Mouse (Mus musculus) right cerebral cortex, adult 2 months (tissue): ENCODE results near the gene Pum1.

ENCODE experiments used
- DNase-seq, 2 experiments: peaks; one replicate each; pipeline ENCODE4 v3.0.0; 2021 to 2022; ENCODE audit warnings: low spot score in 2 of 2

Gene Pum1

DNA sequence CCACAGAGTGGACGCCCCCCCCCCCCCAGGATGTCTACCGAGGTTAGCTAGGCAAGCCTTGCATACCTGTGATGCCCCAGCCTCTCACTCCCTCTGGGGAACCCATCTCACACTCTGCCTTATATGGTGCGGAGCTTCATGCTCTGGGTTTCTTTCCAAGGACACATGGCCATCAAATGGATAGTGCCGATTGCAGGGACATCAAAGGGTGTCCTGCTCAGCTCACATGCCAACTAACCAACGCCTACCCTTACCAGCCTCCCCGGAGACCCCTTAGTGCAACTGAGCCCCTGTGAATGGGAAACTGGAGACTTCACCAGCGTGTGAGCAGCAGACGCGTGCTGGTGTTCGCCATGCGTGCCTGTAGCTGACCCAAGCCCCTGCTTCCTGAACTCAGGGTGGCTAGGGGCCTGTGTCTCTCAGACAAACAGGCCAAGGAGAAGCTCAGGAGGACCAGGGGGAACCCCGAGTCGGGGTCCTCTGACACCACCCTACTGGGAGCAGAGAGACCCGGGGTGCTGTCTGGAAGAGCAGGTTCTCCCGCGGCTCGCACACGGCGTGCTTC is 128.8 kb downstream of the Pum1 start:
- no peak for DNase-seq

DNA sequence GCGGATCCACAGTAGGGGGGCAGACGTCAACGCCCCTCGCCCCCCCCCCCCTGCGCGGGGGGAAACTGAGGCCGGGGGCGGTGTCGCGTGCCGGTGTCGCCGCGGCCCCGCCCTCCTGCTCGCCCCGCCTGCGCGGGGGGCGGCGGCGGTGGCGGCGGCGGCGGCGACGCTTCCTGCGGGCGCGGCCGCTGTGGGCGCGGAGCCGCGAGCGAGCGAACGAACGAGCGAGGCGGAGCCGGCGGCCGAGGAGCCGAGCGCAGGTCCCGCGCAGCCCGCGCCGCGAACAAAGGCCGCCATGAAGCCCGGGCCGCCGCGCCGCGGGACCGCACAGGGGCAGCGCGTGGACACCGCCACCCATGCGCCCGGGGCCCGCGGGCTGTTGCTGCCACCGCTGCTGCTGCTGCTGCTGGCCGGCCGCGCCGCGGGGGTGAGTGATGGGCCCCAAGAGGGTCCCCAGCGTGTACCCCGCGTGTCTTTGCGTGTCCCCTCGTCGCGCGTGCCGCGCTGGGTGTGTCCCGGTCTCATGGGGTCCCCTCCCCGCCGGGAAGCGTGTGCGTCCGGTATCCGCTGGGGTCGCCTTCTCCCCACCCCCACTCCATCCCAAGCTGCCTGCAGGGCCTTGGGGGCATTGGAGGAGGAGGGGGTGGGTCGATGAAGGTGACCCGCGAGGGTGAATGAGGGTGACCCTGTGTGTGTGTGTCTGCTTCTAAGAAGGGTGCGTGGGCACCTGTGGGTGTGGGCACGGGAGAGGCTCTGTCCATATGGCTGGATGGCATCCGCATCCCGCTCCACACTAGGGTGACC is 129.5 kb downstream of the Pum1 start, which contains the start of gene Sdc3:
TSS of gene Sdc3 (plus strand) at position 162 of the 804 bp plus-strand sequence.
- DNase-seq, result no peak

DNA sequence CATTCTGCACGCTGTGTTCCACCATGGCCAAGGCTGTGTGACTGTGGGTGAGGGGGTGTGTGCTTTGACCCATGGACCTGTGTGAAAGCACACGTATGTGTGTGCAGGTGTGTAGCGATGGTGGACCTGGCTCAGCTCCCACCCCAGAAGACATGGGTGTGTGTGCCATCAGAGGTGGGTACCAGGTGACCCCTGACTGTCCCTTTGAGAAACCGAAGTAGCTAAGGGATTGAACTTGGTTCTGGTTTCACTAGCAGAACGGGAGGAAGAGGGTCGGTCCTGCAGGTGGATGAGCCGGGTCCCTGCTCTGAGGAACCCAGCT is 130.0 kb downstream of the Pum1 start:
- DNase-seq, result no peak

DNA sequence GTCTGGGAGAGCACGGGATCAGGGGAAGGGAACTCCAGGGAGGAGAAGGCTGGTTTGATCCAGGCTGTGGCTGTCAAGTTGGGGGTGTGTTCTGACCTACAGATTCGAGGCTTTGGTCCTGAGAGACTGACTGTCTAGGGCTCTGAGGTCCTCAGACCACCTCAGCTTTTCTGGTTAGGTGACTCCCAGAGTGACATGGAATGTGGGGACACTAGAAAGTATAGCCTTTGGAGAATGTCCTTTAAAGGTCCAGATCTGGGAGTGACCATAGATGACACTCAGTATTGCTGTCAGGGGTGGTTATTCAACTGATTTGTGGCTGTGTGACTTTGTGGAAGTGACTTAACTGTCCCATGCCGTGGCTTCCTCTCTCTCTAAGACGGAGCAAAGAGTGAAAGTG is 131.7 kb downstream of the Pum1 start:
- no peak for DNase-seq

DNA sequence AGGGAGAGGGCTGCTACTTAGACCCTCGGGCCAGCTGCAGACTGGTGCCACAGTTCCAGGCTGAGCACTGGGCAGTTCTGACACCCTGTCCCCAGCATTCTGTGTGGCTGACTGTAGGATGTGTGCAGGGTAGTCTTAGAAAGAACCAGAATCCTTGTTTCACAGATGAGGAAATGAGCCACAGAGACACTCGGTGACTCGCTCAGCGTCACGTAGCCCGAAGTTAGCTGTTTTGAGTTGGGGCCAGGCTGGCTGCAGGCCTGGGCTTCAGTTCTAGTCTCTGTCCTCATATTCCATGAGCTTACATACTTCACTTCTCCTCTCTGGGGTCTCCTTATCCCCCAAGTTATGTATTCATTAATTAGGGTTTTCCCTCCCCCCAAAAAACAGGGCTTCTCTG is 132.8 kb downstream of the Pum1 start:
- no peak for DNase-seq

DNA sequence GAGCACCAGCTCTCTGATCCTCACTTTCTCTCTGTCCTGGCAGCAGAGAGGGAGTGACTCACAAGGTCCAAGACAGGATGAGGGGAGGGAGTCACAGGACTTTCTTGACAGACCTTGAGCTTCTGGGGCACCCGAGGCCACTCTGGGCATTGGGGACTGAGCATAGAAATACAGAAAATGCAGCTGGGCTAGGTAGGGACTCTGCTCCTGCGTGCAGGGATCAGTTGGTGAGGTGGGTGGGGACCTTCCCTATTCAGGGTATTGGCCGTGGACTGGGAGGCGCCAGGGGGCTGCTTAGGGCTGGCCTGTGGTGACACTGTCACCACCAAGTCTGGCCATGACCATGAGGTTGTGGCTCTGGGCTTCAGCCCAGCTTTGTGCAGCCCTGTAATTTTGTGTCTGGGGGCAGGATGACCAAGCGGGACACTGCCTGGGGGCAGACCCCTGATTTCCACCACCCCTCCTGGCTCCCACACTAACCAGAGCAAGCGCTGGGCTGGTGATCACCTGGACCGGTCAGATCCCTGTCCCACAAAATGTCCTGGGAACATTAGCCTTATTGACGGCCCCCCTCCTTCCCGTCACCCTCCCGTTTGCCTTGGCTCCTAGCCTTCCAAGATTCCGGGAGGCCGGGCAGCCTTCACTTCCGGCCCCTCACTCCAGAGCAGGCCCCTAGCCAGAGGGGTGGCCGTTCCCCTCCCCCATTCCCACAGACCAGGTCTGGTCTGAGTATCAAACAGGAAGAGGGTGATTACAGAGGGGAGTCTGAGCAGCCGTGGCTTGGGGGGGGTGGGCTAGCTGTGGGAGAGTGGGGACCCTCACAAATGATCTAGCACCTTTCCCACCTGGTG is 134.3 kb downstream of the Pum1 start:
- no peak for DNase-seq

DNA sequence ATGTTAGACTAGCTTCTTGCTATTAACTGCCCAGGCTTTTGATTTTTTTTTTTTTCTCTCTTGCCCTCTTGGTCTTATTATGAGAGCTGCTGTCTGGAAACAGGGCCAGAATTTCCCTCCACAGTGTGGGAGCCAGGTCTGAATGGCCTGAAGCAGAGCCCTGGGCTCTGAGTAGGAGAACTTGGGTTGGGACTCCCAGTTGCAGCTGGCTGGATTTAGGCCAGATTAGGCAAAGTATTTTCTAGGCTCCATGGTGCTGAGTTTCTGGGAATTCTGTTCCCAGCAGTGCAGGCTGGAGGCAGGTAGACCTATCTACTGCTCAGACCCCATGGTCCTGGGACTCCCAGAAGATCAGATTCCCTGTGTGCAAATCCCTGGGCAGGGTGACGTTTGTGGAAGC is 135.3 kb downstream of the Pum1 start:
- no peak for DNase-seq

DNA sequence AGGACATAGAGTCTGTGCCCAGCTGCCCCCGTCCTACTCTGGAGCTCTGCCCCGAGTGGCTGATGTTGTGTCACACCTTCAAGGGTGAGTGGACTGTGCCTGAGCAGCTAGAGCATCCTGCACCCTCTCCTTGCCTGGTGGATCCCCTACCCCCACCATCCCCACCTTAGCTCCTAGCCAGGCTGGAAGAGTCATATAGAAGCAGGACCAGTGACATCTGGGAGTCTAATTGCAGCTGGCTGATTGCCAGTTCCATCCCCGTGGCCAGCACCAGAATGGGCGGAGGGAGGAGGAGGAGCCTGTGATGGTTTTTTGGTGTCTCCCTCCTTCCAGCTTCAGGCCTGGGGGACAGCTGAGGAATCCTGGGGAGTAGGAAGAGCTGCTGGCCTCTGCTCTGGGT is 136.0 kb downstream of the Pum1 start:
- DNase-seq, result no peak

DNA sequence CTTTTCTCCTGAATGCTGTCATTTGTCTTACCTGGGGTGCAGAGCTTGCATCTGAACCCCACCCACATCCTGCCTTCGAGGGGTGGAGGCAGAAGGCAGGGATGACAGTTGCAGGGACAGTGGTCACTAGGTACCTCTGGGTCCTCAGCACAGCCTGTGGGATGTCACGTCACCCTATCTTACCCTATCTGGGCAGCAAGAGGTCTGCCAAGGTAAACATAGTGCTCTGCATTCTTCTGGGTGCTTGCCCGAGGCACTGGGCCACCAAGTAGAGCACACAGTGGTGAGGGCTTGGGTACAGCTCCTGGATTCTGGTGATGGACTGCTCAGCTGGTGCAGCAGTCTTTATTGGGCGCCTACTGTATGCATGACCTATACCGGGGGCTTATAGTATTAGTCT is 136.5 kb downstream of the Pum1 start:
- DNase-seq, result no peak

DNA sequence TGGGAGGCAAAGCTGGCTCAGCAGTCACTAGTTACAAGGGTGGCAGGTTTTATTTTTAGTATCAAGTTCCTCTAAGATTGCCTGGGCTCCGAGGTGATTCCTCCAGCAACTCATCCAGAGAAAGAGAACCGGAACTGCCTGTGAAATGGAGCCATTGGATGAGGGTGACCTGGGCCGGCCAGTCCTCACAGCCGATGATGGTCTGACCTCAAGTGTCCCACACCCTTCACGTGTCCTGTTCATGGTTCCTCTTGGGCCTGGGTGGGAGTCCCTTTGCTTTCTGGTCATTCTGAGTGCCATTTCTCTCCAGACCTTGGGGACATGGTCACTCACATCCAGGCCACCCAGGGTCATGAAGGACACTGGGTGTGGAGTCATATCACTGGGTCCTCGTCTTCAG is 137.0 kb downstream of the Pum1 start:
- DNase-seq, result no peak

DNA sequence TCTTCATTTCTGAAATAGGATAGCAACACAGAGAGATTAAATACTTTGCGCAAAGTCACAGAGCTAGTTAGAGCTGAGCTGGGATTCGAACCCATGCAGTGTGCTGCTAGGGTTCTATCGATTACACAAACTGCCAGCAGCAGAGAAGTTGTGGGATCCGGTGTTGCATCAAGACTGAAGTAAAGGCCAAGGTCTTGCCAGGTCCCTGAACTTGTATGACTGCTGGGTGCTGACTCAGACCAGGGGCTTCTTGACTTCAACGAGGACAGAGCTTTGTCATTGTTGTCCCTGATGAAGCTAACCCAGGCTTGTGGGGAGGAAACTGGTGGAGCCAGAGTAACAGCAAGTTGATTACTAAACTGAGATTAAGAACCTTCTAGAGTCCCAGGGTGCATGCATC is 138.1 kb downstream of the Pum1 start:
- DNase-seq, result no peak

DNA sequence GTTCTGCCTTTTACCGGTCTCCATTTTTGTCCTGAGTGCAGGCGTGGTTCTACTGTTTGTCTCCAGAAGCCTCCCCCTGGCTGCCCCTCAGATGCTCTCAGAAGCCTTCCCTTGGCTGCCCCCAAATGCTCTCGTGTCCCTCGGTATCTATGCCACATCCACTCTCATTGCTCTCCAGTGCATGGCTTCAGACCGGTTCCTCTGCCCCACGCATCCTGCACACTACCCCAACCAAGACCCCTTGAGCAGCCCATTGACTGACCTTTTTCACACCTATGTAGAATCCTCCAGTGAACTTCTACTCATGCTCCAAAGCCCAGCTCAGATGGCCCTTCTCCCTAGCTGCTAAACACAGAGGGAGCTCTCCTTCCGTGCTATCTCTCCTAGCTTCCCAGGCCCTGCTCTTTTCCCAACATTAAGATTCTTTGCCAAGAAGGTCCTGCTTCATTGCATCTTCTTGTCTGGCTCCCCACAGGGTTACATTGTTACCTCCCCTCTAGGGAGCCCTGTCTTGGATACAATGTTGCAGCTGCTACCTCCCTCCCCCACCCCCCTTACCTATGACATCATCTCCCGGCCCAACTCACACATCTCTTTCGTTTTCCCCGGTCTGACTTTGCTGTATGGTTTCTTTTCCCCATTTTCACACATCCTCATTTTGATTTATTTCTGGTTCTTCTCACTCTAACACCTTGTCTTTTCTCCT is 138.7 kb downstream of the Pum1 start:
- no peak for DNase-seq

DNA sequence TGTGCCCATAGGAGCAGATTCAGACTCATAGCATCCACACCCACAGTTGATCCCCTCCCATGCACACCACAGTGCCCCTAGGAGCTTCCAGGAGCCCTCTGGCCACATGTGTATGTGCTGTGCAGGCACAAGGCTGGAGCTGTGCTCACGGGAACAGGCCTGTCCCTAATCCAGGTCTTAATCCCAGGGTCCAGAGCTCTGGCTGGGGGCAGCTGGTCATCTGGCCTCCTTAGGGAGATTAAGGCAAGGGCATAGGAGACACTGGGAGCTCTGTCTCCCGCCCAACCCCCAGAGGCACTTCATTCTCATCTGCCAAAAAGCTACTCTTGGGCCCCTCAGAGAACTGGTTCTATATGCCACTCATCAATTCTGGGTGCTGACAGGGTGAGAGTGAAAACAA is 140.5 kb downstream of the Pum1 start:
- DNase-seq, result no peak

DNA sequence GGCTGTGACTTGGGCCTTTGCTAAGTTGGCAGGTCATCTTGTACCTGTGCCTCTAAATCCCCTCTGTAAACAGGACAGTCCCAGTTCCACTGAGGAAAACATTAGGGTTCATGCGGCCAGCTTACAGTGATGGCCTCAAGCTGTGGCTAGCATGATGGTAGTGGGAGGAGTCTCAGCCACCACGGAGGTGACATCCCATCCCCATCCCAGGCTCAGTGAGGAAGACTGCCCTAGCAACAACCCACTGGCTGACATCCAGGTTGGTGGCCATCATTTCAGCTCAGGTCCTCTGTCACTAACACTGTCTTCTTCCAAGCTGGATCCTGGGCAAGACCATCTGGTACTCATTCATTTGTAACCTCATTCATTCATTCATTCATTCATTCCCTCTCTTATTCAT is 141.2 kb downstream of the Pum1 start:
- DNase-seq, result no peak

DNA sequence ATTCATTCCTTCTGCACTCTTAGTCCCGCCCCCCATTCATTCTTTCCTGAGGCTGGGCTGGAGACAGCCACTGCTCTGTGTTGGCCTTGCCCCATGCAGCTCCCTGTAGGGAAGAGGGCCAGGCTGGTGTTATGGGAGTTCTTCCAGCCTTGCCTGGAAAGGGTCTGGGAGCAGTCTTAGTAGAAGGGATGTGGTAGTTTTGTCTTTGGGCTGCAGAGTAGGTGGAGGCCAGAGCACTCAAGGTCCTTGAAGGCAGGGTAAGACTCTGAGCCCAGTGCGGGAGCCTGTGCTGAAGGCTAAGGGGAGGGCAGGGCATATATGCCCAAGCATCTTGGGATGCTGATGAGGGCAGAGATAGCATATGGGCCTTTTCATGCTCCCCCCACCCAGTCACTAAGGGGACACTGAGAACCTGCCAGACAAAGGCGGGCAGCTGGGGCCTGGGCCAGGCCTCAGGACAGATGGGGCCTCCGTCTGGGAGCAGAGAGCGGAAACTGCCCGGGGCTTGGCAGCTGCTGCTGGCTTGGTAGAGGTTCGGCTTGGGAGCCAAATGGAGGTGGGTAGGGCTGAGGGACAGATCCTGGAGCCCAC is 141.7 kb downstream of the Pum1 start:
- no peak for DNase-seq

DNA sequence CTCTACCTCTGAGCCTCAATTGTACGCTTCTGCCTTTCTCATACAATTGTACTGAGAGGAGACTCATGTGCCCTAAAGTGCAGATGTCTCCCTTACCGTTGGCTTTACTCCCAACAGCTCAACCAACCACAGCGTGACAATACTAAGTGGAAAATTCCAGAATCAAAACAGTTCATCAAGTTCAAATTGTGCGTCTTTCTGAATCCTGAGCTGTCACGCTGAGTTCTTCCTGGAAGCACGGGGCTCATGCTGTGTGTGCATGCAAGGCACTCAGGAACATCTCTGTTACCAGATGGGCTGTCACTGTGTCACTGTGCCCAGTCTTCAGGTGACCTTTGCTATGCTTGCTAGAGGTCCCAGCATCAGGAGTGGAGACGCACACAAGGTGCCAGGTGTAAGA is 142.6 kb downstream of the Pum1 start:
- no peak for DNase-seq

DNA sequence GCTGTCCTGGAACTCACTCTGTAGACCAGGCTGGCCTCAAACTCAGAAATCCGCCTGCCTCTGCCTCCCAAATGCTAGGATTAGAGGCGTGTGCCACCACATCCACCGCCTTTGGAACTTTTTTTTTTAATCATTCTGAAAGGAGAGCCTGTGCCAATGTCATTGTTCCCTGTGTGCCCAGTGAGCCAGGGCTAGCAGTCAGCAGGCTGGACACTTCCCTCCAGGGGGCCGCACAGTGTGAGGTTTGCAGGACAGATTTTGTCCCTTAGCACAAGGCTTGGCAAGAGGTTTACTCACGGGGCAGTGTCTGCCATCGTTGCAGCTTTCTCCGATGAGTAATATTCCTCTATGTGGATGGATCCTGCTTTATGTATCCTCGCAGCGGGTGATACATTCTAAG is 143.6 kb downstream of the Pum1 start:
- DNase-seq, result no peak

DNA sequence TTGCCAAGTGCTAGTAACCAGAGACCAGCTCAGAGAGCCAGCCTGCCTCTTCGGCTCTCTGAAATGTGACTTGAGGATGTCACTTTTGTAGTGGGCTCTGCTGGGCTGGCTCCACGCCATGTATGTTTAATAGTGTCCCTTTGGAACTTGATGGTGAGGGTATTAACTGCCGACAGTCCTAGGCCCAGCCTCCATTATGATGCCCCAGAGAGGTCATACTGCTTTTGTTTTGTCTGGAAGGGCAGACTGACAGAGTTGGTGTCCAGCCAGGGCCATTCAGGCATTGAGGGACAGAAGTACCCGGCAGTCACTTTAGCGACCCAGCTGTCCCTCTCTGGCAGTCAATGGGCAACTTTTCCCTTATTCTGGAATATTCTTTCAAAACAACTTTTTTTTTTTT is 146.7 kb downstream of the Pum1 start:
- DNase-seq, result no peak

DNA sequence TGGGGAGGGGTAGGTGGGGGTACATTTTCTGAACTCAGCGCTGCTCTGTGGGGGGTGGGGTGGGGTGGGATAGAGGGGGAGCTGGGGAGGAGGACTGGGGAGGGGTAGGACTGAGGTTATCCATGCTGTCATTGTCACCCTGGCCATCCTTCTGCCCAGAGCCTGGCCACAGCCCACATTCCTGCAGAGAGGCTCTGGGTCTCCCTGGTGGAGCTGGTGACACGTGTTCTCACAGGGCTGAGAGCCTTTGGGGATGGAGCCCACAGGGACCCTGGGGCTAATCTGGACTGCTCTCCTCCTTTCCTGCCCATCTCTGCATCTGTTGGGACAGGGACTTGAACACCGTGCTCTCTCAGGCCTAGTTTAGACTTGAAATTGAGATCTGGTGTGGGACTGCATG is 147.7 kb downstream of the Pum1 start:
- no peak for DNase-seq

DNA sequence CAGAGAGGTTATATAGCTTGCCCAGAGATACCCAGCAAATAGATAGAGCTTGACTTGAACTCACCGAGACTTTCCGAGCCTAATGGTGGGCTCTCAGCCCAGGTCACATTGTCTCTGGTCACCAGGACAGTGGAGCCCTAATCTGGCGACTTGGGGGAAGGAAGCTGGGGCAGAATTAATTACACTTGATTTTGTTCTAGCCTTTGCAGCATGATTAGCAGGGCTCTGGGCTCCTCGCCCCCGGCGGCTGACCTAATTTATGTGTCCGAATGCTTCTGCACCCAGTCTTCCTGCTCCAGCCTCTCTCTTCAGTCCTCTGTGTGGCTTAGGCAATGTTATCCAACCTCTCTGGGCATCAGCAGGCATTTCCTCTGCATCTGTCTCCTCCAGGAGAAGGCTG is 148.3 kb downstream of the Pum1 start:
- peak in 1 of 2 experiments; percentile 48 for DNase-seq

DNA sequence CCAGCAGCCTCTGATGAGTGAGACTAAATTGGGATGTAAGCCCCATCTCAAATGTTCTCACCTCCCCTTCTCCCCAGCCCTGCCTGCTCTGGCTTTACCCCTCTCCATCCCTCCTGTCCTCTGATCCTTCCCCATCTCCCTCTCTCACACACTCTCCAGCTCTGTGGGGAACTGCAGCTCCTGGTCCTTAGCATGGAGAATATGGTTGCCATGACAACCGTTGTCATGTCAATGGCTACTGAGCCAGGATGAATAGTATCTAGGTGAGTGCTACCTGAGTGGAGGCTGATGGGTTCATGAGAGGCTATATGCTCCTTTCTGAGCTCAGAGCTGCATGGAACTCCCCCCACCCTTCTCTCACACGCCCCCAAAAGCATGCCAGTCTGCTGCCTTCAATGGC is 150.8 kb downstream of the Pum1 start:
- DNase-seq, result peak in 1 of 2 experiments; percentile 61
